Mouse (Mus musculus) cerebellum, adult (tissue): ENCODE data around the gene Aldh4a1.

Experiments
- ATAC-seq: cut with Nextera tagmentation; 2 replicates; pipeline ENCODE4 v1.9.2; 2017; ENCODE audit warnings: mild to moderate bottlenecking, moderate library complexity, mixed read lengths; ENCODE audit not compliant: insufficient number of reproducible peaks, low FRiP score, low TSS enrichment

Gene Aldh4a1

GRCm38 (mm10) chr4:139622373-139623282 is at the start of gene Aldh4a1:
Gene Aldh4a1, plus strand, starts transcription at chr4:139622866.
- ATAC-seq: peak; percentile 99

GRCm38 (mm10) chr4:139572928-139573512 is 49.6 kb upstream of the Aldh4a1 start:
- no peak for ATAC-seq

GRCm38 (mm10) chr4:139574156-139574798 is 48.4 kb upstream of the Aldh4a1 start:
- ATAC-seq: peak; percentile 88

GRCm38 (mm10) chr4:139574799-139575672 is 47.6 kb upstream of the Aldh4a1 start:
- peak; percentile 32; the same call in 1 of the 2 replicates for ATAC-seq

GRCm38 (mm10) chr4:139575673-139576003 is 47.0 kb upstream of the Aldh4a1 start:
- ATAC-seq: no peak; the same call in 1 of the 2 replicates

GRCm38 (mm10) chr4:139576251-139576880 is 46.3 kb upstream of the Aldh4a1 start:
- no peak for ATAC-seq

GRCm38 (mm10) chr4:139577006-139577405 is 45.7 kb upstream of the Aldh4a1 start:
- no peak for ATAC-seq

- ATAC-seq: no peak
These were observed 44.3 kb upstream of the Aldh4a1 start for GRCm38 (mm10) chr4:139578389-139578788.

- no peak for ATAC-seq
These were observed 43.7 kb upstream of the Aldh4a1 start for GRCm38 (mm10) chr4:139579003-139579402.

- no peak for ATAC-seq
These were observed 43.2 kb upstream of the Aldh4a1 start for GRCm38 (mm10) chr4:139579466-139579865.

- ATAC-seq: no peak
These were observed 41.9 kb upstream of the Aldh4a1 start for GRCm38 (mm10) chr4:139580663-139581336.

- no peak for ATAC-seq
These were observed 41.1 kb upstream of the Aldh4a1 start for GRCm38 (mm10) chr4:139581427-139582051.

GRCm38 (mm10) chr4:139582346-139582745 is 40.3 kb upstream of the Aldh4a1 start:
- ATAC-seq: no peak

GRCm38 (mm10) chr4:139582903-139583302 is 39.8 kb upstream of the Aldh4a1 start:
- ATAC-seq: no peak

- no peak for ATAC-seq
These were observed 38.9 kb upstream of the Aldh4a1 start for GRCm38 (mm10) chr4:139583629-139584245.

- ATAC-seq: no peak
These were observed 38.0 kb upstream of the Aldh4a1 start for GRCm38 (mm10) chr4:139584704-139585103.

- ATAC-seq: no peak
These were observed 37.0 kb upstream of the Aldh4a1 start for GRCm38 (mm10) chr4:139585713-139586112.

- no peak for ATAC-seq
These were observed 35.3 kb upstream of the Aldh4a1 start for GRCm38 (mm10) chr4:139587370-139587769.
